Mouse (Mus musculus) neural tube, embryonic 14.5 days (tissue): ENCODE results near the gene Dtymk. TPM values are rescaled to one million over a fixed set of nuclear protein-coding genes. Genes with fewer than 3 reads are reported as not detected.
A peak's percentile ranks its signal among the peaks of the same experiment; 100 is the strongest.
"Not testable (repeated sequence)": the region's sequence is repeated elsewhere in the genome, so short reads cannot be mapped to it uniquely, and the experiment has no call there.

ENCODE experiments used
- ATAC-seq: fragments of 200-750 bp; cut with Nextera tagmentation; 2 replicates; pipeline ENCODE4 v1.8.0; 2017; ENCODE audit warnings: low read depth, mild to moderate bottlenecking, moderate TSS enrichment, moderate library complexity
- H3K27ac ChIP-seq: fragments of 300-500 bp; sonication (generic); 2 replicates; pipeline ENCODE4 v1.5.1; 2014; ENCODE audit warnings: low read depth, mild to moderate bottlenecking, control low read depth, low read length, moderate library complexity, mixed read lengths
- H3K27me3 ChIP-seq: fragments of 300-500 bp; sonication (generic); 2 replicates; pipeline ENCODE4 v1.6.1; 2014; ENCODE audit warnings: low read length; ENCODE audit not compliant: control insufficient read depth, insufficient read depth
- H3K36me3 ChIP-seq: fragments of 300-500 bp; sonication (generic); 2 replicates; pipeline ENCODE4 v1.6.1; 2014; ENCODE audit warnings: low read length, mixed read lengths; ENCODE audit not compliant: control insufficient read depth, insufficient read depth
- H3K4me1 ChIP-seq: fragments of 300-500 bp; sonication (generic); 2 replicates; pipeline ENCODE4 v1.6.1; 2014; ENCODE audit warnings: low read length; ENCODE audit not compliant: control insufficient read depth, insufficient read depth
- H3K4me2 ChIP-seq: fragments of 300-500 bp; sonication (generic); 2 replicates; pipeline ENCODE4 v1.6.1; 2014; ENCODE audit warnings: mild to moderate bottlenecking, low read depth, low read length, control low read depth
- H3K4me3 ChIP-seq: fragments of 300-500 bp; sonication (generic); 2 replicates; pipeline ENCODE4 v1.5.1; 2014; ENCODE audit warnings: low read depth, low read length, control low read depth, mixed read lengths
- H3K9ac ChIP-seq: fragments of 300-500 bp; sonication (generic); replicated peaks from 2 replicates; pipeline ENCODE4 v1.6.1; 2014; ENCODE audit warnings: low read depth, mild to moderate bottlenecking, control low read depth, low read length, mixed read lengths
- H3K9me3 ChIP-seq: fragments of 300-500 bp; sonication (generic); 2 replicates; pipeline ENCODE4 v1.6.1; 2016; ENCODE audit warnings: low read length; ENCODE audit not compliant: control insufficient read depth
- WGBS: fragments of 180-500 bp; shearing (Covaris S2); extraction: QIAGEN DNeasy Blood & Tissue Kit; methylation state at CpG from one replicate; pipeline ENCODE4 v1.1.7; 2014; 5-methylcytosine and 5-hydroxymethylcytosine counted together
- polyA plus RNA-seq: library from polyadenylated mRNA; unstranded; fragments of >200 nt; fragmentation: Nextera tagmentation; extraction: Ambion mirVana; gene quantifications from 2 replicates; pipeline ENCODE4 v1.2.1, GENCODE M21; 2014

Dtymk gene
- polyA plus RNA-seq, 1 experiment from 2014 or later, result 153 TPM

- H3K27me3 ChIP-seq, result no peaks in the 10 kb centered on the region
- H3K4me2 ChIP-seq, result no peak overlapping the region
- H3K36me3 ChIP-seq, result peaks cover 38% of the 10 kb centered on the region
- H3K27ac ChIP-seq, result no peak overlapping the region
- 97% methylated on average over 8 of the region's 8 CpGs for WGBS
- H3K9ac ChIP-seq, result no peak overlapping the region
- no peak overlapping the region for H3K4me3 ChIP-seq
- H3K9me3 ChIP-seq, result no peaks in the 10 kb centered on the region
- no peaks in the 10 kb centered on the region for H3K4me1 ChIP-seq
- no peak for ATAC-seq
These were observed 7.2 kb downstream of the Dtymk start for GRCm38 (mm10) chr1:93794526-93794925.

DNA sequence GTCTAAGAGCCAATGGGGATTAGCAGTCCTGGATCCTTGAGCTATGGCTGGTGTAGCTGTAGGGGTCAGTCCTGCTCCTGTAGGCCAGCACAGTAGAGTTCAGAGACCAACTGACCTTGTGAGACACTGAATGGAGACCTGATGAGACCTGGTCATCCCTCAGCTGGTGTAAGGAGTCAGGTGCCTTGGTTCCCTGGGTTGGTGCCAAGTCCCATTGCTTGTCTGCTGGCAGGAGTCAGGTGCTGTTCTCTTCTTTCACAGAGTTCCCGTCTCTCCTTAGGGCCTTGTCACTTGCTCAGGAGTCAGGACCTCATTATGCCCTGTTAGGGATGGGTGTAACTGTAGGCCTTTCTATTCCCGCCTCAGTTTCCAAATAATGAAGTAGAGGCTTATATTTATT is 14.8 kb downstream of the Dtymk start:
- no peaks in the 10 kb centered on the region for H3K9me3 ChIP-seq
- H3K4me2 ChIP-seq, result no peak overlapping the region
- H3K36me3 ChIP-seq, result peaks cover 70% of the 10 kb centered on the region
- H3K9ac ChIP-seq, result no peak overlapping the region
- no peak overlapping the region for H3K4me3 ChIP-seq
- WGBS, result 98% methylated on average over 2 of the region's 2 CpGs
- no peak for ATAC-seq
- H3K4me1 ChIP-seq, result no peaks in the 10 kb centered on the region
- no peak overlapping the region for H3K27ac ChIP-seq
- no peaks in the 10 kb centered on the region for H3K27me3 ChIP-seq

- 99% methylated on average over 5 of the region's 5 CpGs for WGBS
- H3K4me1 ChIP-seq, result no peaks in the 10 kb centered on the region
- no peaks in the 10 kb centered on the region for H3K27me3 ChIP-seq
- H3K4me2 ChIP-seq, result no peak overlapping the region
- no peak overlapping the region for H3K9ac ChIP-seq
- no peak overlapping the region for H3K27ac ChIP-seq
- no peaks in the 10 kb centered on the region for H3K9me3 ChIP-seq
- peaks cover 51% of the 10 kb centered on the region for H3K36me3 ChIP-seq
- no peak for ATAC-seq
- no peak overlapping the region for H3K4me3 ChIP-seq
These were observed 25.0 kb downstream of the Dtymk start for GRCm38 (mm10) chr1:93776686-93777085.

DNA sequence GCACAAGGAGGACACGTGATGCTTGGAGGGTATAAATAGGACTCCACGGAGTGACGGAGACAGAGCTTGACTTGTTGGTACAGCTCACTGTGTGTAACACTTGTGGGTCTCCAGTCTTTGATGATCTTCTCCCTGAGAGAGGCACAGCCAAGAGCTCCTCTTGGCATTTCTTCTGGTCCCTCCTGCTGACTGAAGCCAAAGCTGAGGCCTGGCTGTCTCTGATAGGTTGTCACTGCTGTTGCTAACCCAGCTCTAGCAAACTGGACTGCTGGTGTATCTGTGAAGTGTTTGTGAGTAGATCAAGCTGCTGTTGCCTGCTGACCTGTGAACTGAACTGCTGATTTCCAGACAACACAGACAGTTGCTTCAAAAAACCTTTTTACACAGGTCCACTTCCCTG is 31.8 kb downstream of the Dtymk start:
- Histone ChIP-seq H3K27me3 (no peaks in the 10 kb centered on the region), H3K27ac (no peak overlapping the region), H3K36me3 (peaks cover 20% of the 10 kb centered on the region), H3K4me1 (no peaks in the 10 kb centered on the region), H3K9ac (no peak overlapping the region), H3K4me2 (no peak overlapping the region), H3K4me3 (no peak overlapping the region), H3K9me3 (no peaks in the 10 kb centered on the region)
- WGBS, result 99% methylated on average over 3 of the region's 3 CpGs
- no peak for ATAC-seq

DNA sequence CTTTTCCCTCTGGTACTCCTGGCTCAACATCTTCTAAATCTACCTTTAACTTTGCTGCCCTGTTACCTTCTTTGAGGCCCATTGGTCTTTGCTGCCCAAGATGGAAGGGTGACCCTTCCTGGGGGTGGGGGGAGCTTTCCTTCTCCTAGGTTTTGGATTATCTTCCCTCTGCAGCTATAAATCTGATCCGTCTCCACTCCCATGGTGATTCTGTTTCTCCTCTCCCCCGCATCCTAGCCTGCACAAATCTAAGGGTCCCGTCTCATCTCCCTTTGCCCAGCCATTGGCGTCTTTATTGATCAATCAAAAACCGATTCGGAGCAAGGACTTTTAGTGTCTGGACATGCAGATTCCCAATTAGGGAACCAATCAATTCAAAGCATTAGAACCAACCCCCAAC is 34.1 kb downstream of the Dtymk start:
- Histone ChIP-seq H3K27me3 (no peaks in the 10 kb centered on the region), H3K4me2 (no peak overlapping the region), H3K4me1 (no peaks in the 10 kb centered on the region), H3K4me3 (no peak overlapping the region), H3K36me3 (0 out of 2 replicates have a peak, but pooled peaks cover 7% of the 10 kb centered on the region), H3K9me3 (no peaks in the 10 kb centered on the region), H3K9ac (no peak overlapping the region), H3K27ac (no peak overlapping the region)
- no peak for ATAC-seq
- WGBS, result 94% methylated on average over 6 of the region's 6 CpGs

GRCm38 (mm10) chr1:93764871-93765591 is 36.7 kb downstream of the Dtymk start:
- Histone ChIP-seq H3K9me3 (no peaks in the 10 kb centered on the region), H3K4me1 (no peaks in the 10 kb centered on the region), H3K27me3 (no peaks in the 10 kb centered on the region), H3K4me2 (no peak overlapping the region), H3K36me3 (0 out of 2 replicates have a peak, but pooled peaks cover 6% of the 10 kb centered on the region), H3K4me3 (no peak overlapping the region), H3K27ac (no peak overlapping the region), H3K9ac (no peak overlapping the region)
- WGBS, result 95% methylated on average over 9 of the region's 9 CpGs
- ATAC-seq, result no peak

DNA sequence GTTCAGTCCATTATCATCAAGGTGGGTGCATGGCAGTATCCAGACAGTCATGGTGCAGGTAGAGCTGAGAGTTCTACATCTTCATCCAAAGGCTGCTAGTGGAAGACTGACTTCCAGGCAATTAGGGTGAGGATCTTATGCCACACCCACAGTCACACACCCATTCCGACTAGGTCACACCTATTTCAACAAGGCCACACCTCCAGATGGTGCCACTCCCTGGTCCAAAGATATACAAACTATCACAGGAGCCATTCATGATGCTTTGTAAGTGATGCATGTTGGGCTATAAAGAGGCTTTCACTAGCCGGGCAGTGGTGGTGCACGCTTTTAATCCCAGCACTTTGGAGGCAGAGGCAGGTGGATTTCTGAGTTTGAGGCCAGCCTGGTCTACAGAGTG is 38.2 kb downstream of the Dtymk start:
- 98% methylated on average over 3 of the region's 3 CpGs for WGBS
- not testable (repeated sequence) for H3K27me3 ChIP-seq, H3K4me2 ChIP-seq, H3K36me3 ChIP-seq, H3K27ac ChIP-seq, H3K4me1 ChIP-seq, H3K4me3 ChIP-seq, H3K9me3 ChIP-seq, ATAC-seq, H3K9ac ChIP-seq

DNA sequence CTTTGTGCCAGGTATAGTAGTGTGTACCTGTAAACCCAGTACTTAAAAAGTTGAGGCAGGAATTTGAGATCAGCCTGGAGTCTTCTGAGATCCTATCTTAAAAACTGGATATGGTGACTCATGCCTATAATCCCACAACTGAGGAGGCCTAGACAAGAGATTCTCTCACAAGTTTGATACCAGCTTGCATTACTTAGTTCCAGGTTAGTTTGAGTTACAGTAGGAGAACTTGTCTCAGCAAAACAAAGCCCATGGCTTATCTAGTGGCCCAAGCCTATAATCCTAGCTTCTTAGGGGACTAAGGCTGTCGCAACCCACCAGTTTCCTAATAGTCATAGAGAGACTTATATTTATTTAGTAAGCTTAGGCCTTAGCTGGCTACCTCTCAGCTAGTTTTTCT is 41.7 kb downstream of the Dtymk start:
- no peak overlapping the region for H3K9ac ChIP-seq
- ATAC-seq, result no peak
- no peak overlapping the region for H3K4me3 ChIP-seq
- no peak overlapping the region for H3K27ac ChIP-seq
- no peaks in the 10 kb centered on the region for H3K36me3 ChIP-seq
- H3K4me2 ChIP-seq, result no peak overlapping the region
- no peaks in the 10 kb centered on the region for H3K9me3 ChIP-seq
- H3K4me1 ChIP-seq, result peaks cover 9% of the 10 kb centered on the region
- 92% methylated on average over 1 of the region's 1 CpGs for WGBS
- H3K27me3 ChIP-seq, result no peaks in the 10 kb centered on the region

- peak overlapping the region; percentile 94; the same call in 1 of the 2 replicates for H3K4me3 ChIP-seq
These were observed 45.6 kb downstream of the Dtymk start for GRCm38 (mm10) chr1:93756154-93756553.

More at GRCm38 (mm10) chr1:93756154-93756553, 45.6 kb downstream of the Dtymk start:
- Histone ChIP-seq H3K9ac (no peak overlapping the region), H3K27me3 (no peaks in the 10 kb centered on the region), H3K36me3 (no peaks in the 10 kb centered on the region), H3K4me1 (peaks cover 15% of the 10 kb centered on the region), H3K9me3 (no peaks in the 10 kb centered on the region), H3K4me2 (peak overlapping the region; percentile 60; the same call in 1 of the 2 replicates), H3K27ac (no peak overlapping the region)
- ATAC-seq, result no peak
